Mouse (Mus musculus) urinary bladder, postnatal 4 days (tissue): ENCODE data around the gene Syce3.
A peak's percentile ranks its signal among the peaks of the same experiment; 100 is the strongest.

Experiments used
- DNase-seq, 2 experiments: peaks; one replicate each; pipeline ENCODE4 v3.0.0; 2021 to 2022; ENCODE audit warnings: low spot score in 2 of 2

Syce3 gene

GRCm38 (mm10) chr15:89373027-89373761 lies 37.1 kb downstream of the Syce3 start:
- DNase-seq = peak; percentile 78 to 86

GRCm38 (mm10) chr15:89372536-89372935 lies 37.8 kb downstream of the Syce3 start:
- no peak for DNase-seq

GRCm38 (mm10) chr15:89372068-89372467 lies 38.2 kb downstream of the Syce3 start:
- DNase-seq = no peak

GRCm38 (mm10) chr15:89365141-89365551 lies 45.2 kb downstream of the Syce3 start:
- no peak for DNase-seq

- DNase-seq = no peak
These were observed 47.3 kb downstream of the Syce3 start for GRCm38 (mm10) chr15:89363051-89363450.

- no peak for DNase-seq
These were observed 51.5 kb downstream of the Syce3 start for GRCm38 (mm10) chr15:89358784-89359183.

- peak; percentile 79 to 85 for DNase-seq
These were observed 53.9 kb downstream of the Syce3 start for GRCm38 (mm10) chr15:89356372-89356771.

- DNase-seq = peak; percentile 91 to 95
These were observed 54.8 kb downstream of the Syce3 start, which contains the start of the genes Lmf2 and Ncaph2 for GRCm38 (mm10) chr15:89355241-89356187. TSS of gene Lmf2 (minus strand) at chr15:89355659. TSS of gene Ncaph2 (plus strand) at chr15:89355719.

- DNase-seq = no peak
These were observed 55.8 kb downstream of the Syce3 start for GRCm38 (mm10) chr15:89354455-89354854.

- DNase-seq = no peak
These were observed 56.5 kb downstream of the Syce3 start for GRCm38 (mm10) chr15:89353837-89354236.

GRCm38 (mm10) chr15:89352795-89353194 lies 57.5 kb downstream of the Syce3 start:
- no peak for DNase-seq

- peak in 1 of 2 experiments; percentile 58 for DNase-seq
These were observed 58.2 kb downstream of the Syce3 start for GRCm38 (mm10) chr15:89352054-89352453.

- no peak for DNase-seq
These were observed 59.0 kb downstream of the Syce3 start for GRCm38 (mm10) chr15:89351302-89351701.

GRCm38 (mm10) chr15:89350447-89350846 lies 59.9 kb downstream of the Syce3 start:
- DNase-seq = no peak

GRCm38 (mm10) chr15:89343325-89343724 lies 67.0 kb downstream of the Syce3 start:
- DNase-seq = no peak

GRCm38 (mm10) chr15:89341678-89342077 lies 68.6 kb downstream of the Syce3 start:
- DNase-seq = no peak
